Mouse (Mus musculus): Measurements from ENCODE around the gene Eml6. TPM values are rescaled to one million over a fixed set of nuclear protein-coding genes. Genes with fewer than 3 reads are reported as not detected.
A peak's percentile ranks its signal among the peaks of the same experiment; 100 is the strongest.

Eml6 gene
- total and polyA plus RNA-seq, 3 experiments: under 0.01 to 0.22 TPM; not detected in 1

GRCm38 (mm10) chr11:29745513-29745912 is 280.3 kb downstream of the Eml6 start:
- no peaks in the 10 kb centered on the region for H3K9me3 ChIP-seq (replicated peaks)

GRCm38 (mm10) chr11:29744760-29745430 is 280.9 kb downstream of the Eml6 start:
- Histone ChIP-seq H3K9me3 (replicated peaks) (no peaks in the 10 kb centered on the region), H3K36me3 (replicated peaks) (peaks cover 50% of the 10 kb centered on the region), H3K27me3 (ENCODE audit: insufficient read depth, low read length) (no peaks in the 10 kb centered on the region), H3K4me3 (ENCODE audit: low read depth, low read length) (no peak overlapping the region), H3K4me1 (ENCODE audit: insufficient read depth, low read depth, low read length) (no peaks in the 10 kb centered on the region)
- no peak for TF ChIP-seq POLR2AphosphoS5 (IDR thresholded peaks at IDR 0.05; ENCODE audit: insufficient replicate concordance, low read depth, low read length)
- DNase-seq (ENCODE audit: low spot score) (no peak), ATAC-seq (ENCODE audit: extremely low read depth, insufficient number of reproducible peaks, low FRiP score, poor library complexity, severe bottlenecking) (no peak)

More at GRCm38 (mm10) chr11:29745513-29745912, 280.3 kb downstream of the Eml6 start:
- Histone ChIP-seq H3K36me3 (replicated peaks) (peaks cover 49% of the 10 kb centered on the region), H3K4me3 (ENCODE audit: low read depth, low read length) (no peak overlapping the region), H3K4me1 (ENCODE audit: insufficient read depth, low read depth, low read length) (no peaks in the 10 kb centered on the region), H3K27me3 (ENCODE audit: insufficient read depth, low read length) (no peaks in the 10 kb centered on the region)
- no peak for TF ChIP-seq GATA1 (IDR thresholded peaks at IDR 0.05; ENCODE audit: borderline replicate concordance, low read length)
- no peak for TF ChIP-seq GATA2 (IDR thresholded peaks at IDR 0.05; ENCODE audit: borderline replicate concordance, low read depth, low read length)
- TF ChIP-seq POLR2AphosphoS5 (IDR thresholded peaks at IDR 0.05; ENCODE audit: insufficient replicate concordance, low read depth, low read length): no peak
- no peak for TF ChIP-seq CTCF (IDR thresholded peaks at IDR 0.05; ENCODE audit: low read depth, low read length)
- TF ChIP-seq TAL1 (conservative IDR thresholded peaks at IDR 0.05; ENCODE audit: low read depth, low read length): no peak
- no peak for ATAC-seq (ENCODE audit: extremely low read depth, insufficient number of reproducible peaks, low FRiP score, poor library complexity, severe bottlenecking)
- no peak for DNase-seq (ENCODE audit: low spot score)

GRCm38 (mm10) chr11:29739752-29740151 is 286.1 kb downstream of the Eml6 start:
- no peak overlapping the region for H3K4me3 ChIP-seq (ENCODE audit: low read depth, low read length)
- H3K9me3 ChIP-seq (replicated peaks): no peaks in the 10 kb centered on the region
- H3K27me3 ChIP-seq (ENCODE audit: insufficient read depth, low read length): no peaks in the 10 kb centered on the region
- TF ChIP-seq GATA1 (IDR thresholded peaks at IDR 0.05; ENCODE audit: borderline replicate concordance, low read length): no peak
- no peak for TF ChIP-seq GATA2 (IDR thresholded peaks at IDR 0.05; ENCODE audit: borderline replicate concordance, low read depth, low read length)
- no peak for TF ChIP-seq TAL1 (conservative IDR thresholded peaks at IDR 0.05; ENCODE audit: low read depth, low read length)
- TF ChIP-seq POLR2AphosphoS5 (IDR thresholded peaks at IDR 0.05; ENCODE audit: insufficient replicate concordance, low read depth, low read length): no peak
- no peak for TF ChIP-seq CTCF (IDR thresholded peaks at IDR 0.05; ENCODE audit: low read depth, low read length)
- DNase-seq (ENCODE audit: low spot score) (no peak), ATAC-seq (ENCODE audit: extremely low read depth, insufficient number of reproducible peaks, low FRiP score, poor library complexity, severe bottlenecking) (no peak)
- peaks cover 44% of the 10 kb centered on the region for H3K36me3 ChIP-seq (replicated peaks)
- H3K4me1 ChIP-seq (ENCODE audit: insufficient read depth, low read depth, low read length): no peaks in the 10 kb centered on the region

- no peaks in the 10 kb centered on the region for H3K36me3 ChIP-seq (replicated peaks)
- no peak for DNase-seq (ENCODE audit: low spot score)
- H3K27me3 ChIP-seq (ENCODE audit: insufficient read depth, low read length): no peaks in the 10 kb centered on the region
- peaks cover 3% of the 10 kb centered on the region; the same call in 1 of the 2 replicates for H3K4me1 ChIP-seq (ENCODE audit: insufficient read depth, low read depth, low read length)
- H3K9me3 ChIP-seq (replicated peaks): no peaks in the 10 kb centered on the region
- H3K4me3 ChIP-seq (ENCODE audit: low read depth, low read length): no peak overlapping the region
- TF ChIP-seq TAL1 (conservative IDR thresholded peaks at IDR 0.05; ENCODE audit: low read depth, low read length): no peak
- TF ChIP-seq GATA2 (IDR thresholded peaks at IDR 0.05; ENCODE audit: borderline replicate concordance, low read depth, low read length): no peak
- TF ChIP-seq GATA1 (IDR thresholded peaks at IDR 0.05; ENCODE audit: borderline replicate concordance, low read length): no peak
- TF ChIP-seq POLR2AphosphoS5 (IDR thresholded peaks at IDR 0.05; ENCODE audit: insufficient replicate concordance, low read depth, low read length): no peak
- TF ChIP-seq CTCF (IDR thresholded peaks at IDR 0.05; ENCODE audit: low read depth, low read length): no peak
- ATAC-seq (ENCODE audit: extremely low read depth, insufficient number of reproducible peaks, low FRiP score, poor library complexity, severe bottlenecking): peak; percentile 15; the same call in 1 of the 2 replicates
Observed at GRCm38 (mm10) chr11:29727901-29728300, 297.9 kb downstream of the Eml6 start.

GRCm38 (mm10) chr11:29725610-29726009 is 300.2 kb downstream of the Eml6 start:
- Histone ChIP-seq H3K36me3 (replicated peaks) (no peaks in the 10 kb centered on the region), H3K9me3 (replicated peaks) (no peaks in the 10 kb centered on the region), H3K27me3 (ENCODE audit: insufficient read depth, low read length) (no peaks in the 10 kb centered on the region), H3K4me3 (ENCODE audit: low read depth, low read length) (no peak overlapping the region), H3K4me1 (ENCODE audit: insufficient read depth, low read depth, low read length) (peaks cover 3% of the 10 kb centered on the region; the same call in 1 of the 2 replicates)
- ATAC-seq (ENCODE audit: extremely low read depth, insufficient number of reproducible peaks, low FRiP score, poor library complexity, severe bottlenecking): no peak
- DNase-seq (ENCODE audit: low spot score): no peak
- TF ChIP-seq GATA1 (IDR thresholded peaks at IDR 0.05; ENCODE audit: borderline replicate concordance, low read length): no peak
- TF ChIP-seq POLR2AphosphoS5 (IDR thresholded peaks at IDR 0.05; ENCODE audit: insufficient replicate concordance, low read depth, low read length): no peak
- no peak for TF ChIP-seq CTCF (IDR thresholded peaks at IDR 0.05; ENCODE audit: low read depth, low read length)
- no peak for TF ChIP-seq TAL1 (conservative IDR thresholded peaks at IDR 0.05; ENCODE audit: low read depth, low read length)
- no peak for TF ChIP-seq GATA2 (IDR thresholded peaks at IDR 0.05; ENCODE audit: borderline replicate concordance, low read depth, low read length)

GRCm38 (mm10) chr11:29725167-29725566 is 300.7 kb downstream of the Eml6 start:
- DNase-seq (ENCODE audit: low spot score): no peak
- TF ChIP-seq CTCF (IDR thresholded peaks at IDR 0.05; ENCODE audit: low read depth, low read length) (no peak), POLR2AphosphoS5 (IDR thresholded peaks at IDR 0.05; ENCODE audit: insufficient replicate concordance, low read depth, low read length) (no peak), TAL1 (conservative IDR thresholded peaks at IDR 0.05; ENCODE audit: low read depth, low read length) (no peak), GATA1 (IDR thresholded peaks at IDR 0.05; ENCODE audit: borderline replicate concordance, low read length) (no peak), GATA2 (IDR thresholded peaks at IDR 0.05; ENCODE audit: borderline replicate concordance, low read depth, low read length) (no peak)
- H3K4me3 ChIP-seq (ENCODE audit: low read depth, low read length): no peak overlapping the region
- H3K36me3 ChIP-seq (replicated peaks): no peaks in the 10 kb centered on the region
- ATAC-seq (ENCODE audit: extremely low read depth, insufficient number of reproducible peaks, low FRiP score, poor library complexity, severe bottlenecking): no peak
- no peaks in the 10 kb centered on the region for H3K27me3 ChIP-seq (ENCODE audit: insufficient read depth, low read length)
- peaks cover 3% of the 10 kb centered on the region; the same call in 1 of the 2 replicates for H3K4me1 ChIP-seq (ENCODE audit: insufficient read depth, low read depth, low read length)
- H3K9me3 ChIP-seq (replicated peaks): no peaks in the 10 kb centered on the region

Measured in G1E (cell line).